Mouse (Mus musculus): Measurements from ENCODE around the gene Ppm1m.
A peak's percentile ranks its signal among the peaks of the same experiment; 100 is the strongest.

DNA sequence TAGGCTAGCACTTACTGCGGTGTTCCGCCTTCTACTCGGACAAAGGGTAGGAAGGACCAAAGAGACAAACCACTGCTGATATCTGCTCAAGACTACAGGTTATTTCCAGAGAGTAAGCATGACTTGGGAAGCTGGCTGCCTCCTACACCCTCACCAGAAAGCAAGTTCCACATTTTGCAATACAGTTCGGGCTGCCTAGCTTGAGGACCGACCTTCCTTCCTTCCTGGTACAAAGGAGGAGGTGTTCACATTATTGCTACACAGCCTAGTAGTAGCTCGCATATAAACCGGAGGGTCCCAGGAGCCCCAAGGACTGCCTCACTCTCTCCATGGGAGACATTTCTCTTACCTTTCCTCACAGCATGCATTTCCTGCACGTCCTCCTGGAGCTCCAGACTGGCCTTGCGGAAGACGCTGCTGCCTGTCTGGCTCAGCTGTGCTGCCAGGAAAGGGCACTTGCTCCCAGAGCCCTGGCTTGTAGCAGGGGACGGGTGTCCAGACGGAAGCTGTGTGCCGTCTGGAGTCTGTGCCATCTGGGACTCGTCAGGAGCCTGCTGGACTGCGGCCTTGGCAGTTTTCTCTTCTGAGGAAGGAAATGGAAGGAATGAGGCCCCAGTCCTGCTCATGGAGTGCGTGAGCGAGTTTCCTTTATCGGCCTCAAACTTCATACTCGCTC lies 43.4 kb upstream of the Ppm1m start:
- TF ChIP-seq CTCF (IDR thresholded peaks at IDR 0.05; ENCODE audit: low read depth, low read length) (peak; percentile 16; the same call in 1 of the 2 replicates), POLR2A (IDR thresholded peaks at IDR 0.05; ENCODE audit: extremely low read depth, insufficient read depth, low read length) (peak; percentile 68)

Data from liver, adult 2 months (tissue).